Mouse (Mus musculus) lung, adult 18-20 months (tissue): ENCODE measurements at regions not wholly inside any gene's neighbourhood (a gene's known extent, or its start where the extent isn't known, plus 50 kb on each side); places are given as distances from the start of the nearest gene placed in this dataset.

Experiments
- DNase-seq, 2 experiments: peaks; one replicate each; pipeline ENCODE4 v3.0.0; 2022; ENCODE audit warnings: mixed read lengths in 2 of 2

- DNase-seq, result peak; percentile 32 to 55
Observed at GRCm38 (mm10) chr2:71644038-71644470, 97.5 kb upstream of the Dlx2 start.

- DNase-seq, result no peak
Observed at GRCm38 (mm10) chr2:71647914-71648497, 97.4 kb upstream of the Itga6 start.

GRCm38 (mm10) chr2:71651662-71652061, 93.8 kb upstream of the Itga6 start:
- no peak for DNase-seq

- peak; percentile 36 to 62 for DNase-seq
Observed at GRCm38 (mm10) chr2:71652261-71652801, 93.1 kb upstream of the Itga6 start.

- no peak for DNase-seq
Observed at GRCm38 (mm10) chr2:71654817-71655503, 90.5 kb upstream of the Itga6 start.

GRCm38 (mm10) chr2:71655504-71656390, 89.7 kb upstream of the Itga6 start:
- no peak for DNase-seq

GRCm38 (mm10) chr2:71656611-71657244, 88.7 kb upstream of the Itga6 start:
- no peak for DNase-seq

GRCm38 (mm10) chr2:71661438-71661837, 84.0 kb upstream of the Itga6 start:
- DNase-seq, result no peak

- no peak for DNase-seq
Observed at GRCm38 (mm10) chr2:71661986-71662385, 83.4 kb upstream of the Itga6 start.

- no peak for DNase-seq
Observed at GRCm38 (mm10) chr2:71663453-71663852, 82.0 kb upstream of the Itga6 start.

GRCm38 (mm10) chr2:71666927-71667326, 78.5 kb upstream of the Itga6 start:
- DNase-seq, result no peak

- DNase-seq, result no peak
Observed at GRCm38 (mm10) chr2:71667746-71668145, 77.7 kb upstream of the Itga6 start.

- no peak for DNase-seq
Observed at GRCm38 (mm10) chr2:71670228-71670790, 75.1 kb upstream of the Itga6 start.

GRCm38 (mm10) chr2:71670882-71671281, 74.5 kb upstream of the Itga6 start:
- DNase-seq, result no peak

- DNase-seq, result peak; percentile 68 to 79
Observed at GRCm38 (mm10) chr2:71673087-71673920, 72.1 kb upstream of the Itga6 start.

GRCm38 (mm10) chr2:71680746-71681145, 64.7 kb upstream of the Itga6 start:
- DNase-seq, result no peak

GRCm38 (mm10) chr2:71681148-71681547, 64.3 kb upstream of the Itga6 start:
- DNase-seq, result no peak

GRCm38 (mm10) chr2:71683375-71683774, 62.0 kb upstream of the Itga6 start:
- DNase-seq, result no peak

GRCm38 (mm10) chr2:71685239-71685638, 60.2 kb upstream of the Itga6 start:
- no peak for DNase-seq

- no peak for DNase-seq
Observed at GRCm38 (mm10) chr2:71689041-71689440, 56.4 kb upstream of the Itga6 start.
